Mouse (Mus musculus) forebrain, embryonic 16.5 days (tissue): ENCODE data around the gene Gm2001. TPM values are rescaled to one million over a fixed set of nuclear protein-coding genes. Genes with fewer than 3 reads are reported as not detected.
"Not testable (repeated sequence)": the region's sequence is repeated elsewhere in the genome, so short reads cannot be mapped to it uniquely, and the experiment has no call there.

ENCODE experiments used
- ATAC-seq: fragments of 200-750 bp; cut with Nextera tagmentation; 2 replicates; pipeline ENCODE4 v1.8.0; 2017; ENCODE audit warnings: mild to moderate bottlenecking, moderate library complexity
- H3K27ac ChIP-seq: fragments of 300-500 bp; sonication (generic); 2 replicates; pipeline ENCODE4 v1.5.1; 2014; ENCODE audit warnings: low read length, control low read depth
- H3K27me3 ChIP-seq: fragments of 300-500 bp; sonication (generic); replicated peaks from 2 replicates; pipeline ENCODE4 v1.6.1; 2014; ENCODE audit warnings: low read length; ENCODE audit not compliant: control insufficient read depth, insufficient read depth
- H3K36me3 ChIP-seq: fragments of 300-500 bp; sonication (generic); 2 replicates; pipeline ENCODE4 v1.6.1; 2014; ENCODE audit not compliant: control insufficient read depth, insufficient read depth
- H3K4me1 ChIP-seq: fragments of 300-500 bp; sonication (generic); replicated peaks from 2 replicates; pipeline ENCODE4 v1.6.1; 2014; ENCODE audit warnings: low read length; ENCODE audit not compliant: control insufficient read depth, insufficient read depth
- H3K4me2 ChIP-seq: fragments of 300-500 bp; sonication (generic); 2 replicates; pipeline ENCODE4 v1.6.1; 2014; ENCODE audit warnings: mild to moderate bottlenecking, low read length, control low read depth
- H3K4me3 ChIP-seq: fragments of 300-500 bp; sonication (generic); replicated peaks from 2 replicates; pipeline ENCODE4 v1.5.1; 2014; ENCODE audit warnings: mild to moderate bottlenecking, low read length, control low read depth
- H3K9ac ChIP-seq: fragments of 300-500 bp; sonication (generic); replicated peaks from 2 replicates; pipeline ENCODE4 v1.6.1; 2014; ENCODE audit warnings: low read depth, low read length, control low read depth
- H3K9me3 ChIP-seq: fragments of 300-500 bp; sonication (generic); 2 replicates; pipeline ENCODE4 v1.6.1; 2016; ENCODE audit warnings: low read length; ENCODE audit not compliant: control insufficient read depth
- WGBS: fragments of 180-500 bp; shearing (Covaris S2); extraction: QIAGEN DNeasy Blood & Tissue Kit; methylation state at CpG from one replicate; pipeline ENCODE4 v1.1.7; 2014; 5-methylcytosine and 5-hydroxymethylcytosine counted together
- polyA plus RNA-seq: library from polyadenylated mRNA; unstranded; fragments of >200 nt; fragmentation: Nextera tagmentation; extraction: Ambion mirVana; gene quantifications from 2 replicates; pipeline ENCODE4 v1.2.1, GENCODE M21; 2015

Gene Gm2001
- not detected in 2 replicates for polyA plus RNA-seq

GRCm38 (mm10) chr12:87842239-87842638, at the start of gene Gm2001:
Gm2001 (minus strand) TSS chr12:87842339.
- not testable (repeated sequence) for H3K27ac ChIP-seq, H3K4me2 ChIP-seq, H3K4me3 ChIP-seq, H3K4me1 ChIP-seq, H3K9me3 ChIP-seq, H3K9ac ChIP-seq, H3K27me3 ChIP-seq, H3K36me3 ChIP-seq, ATAC-seq
- WGBS: 85% methylated on average over 1 of the region's 2 CpGs

- H3K9ac ChIP-seq, ATAC-seq, H3K4me3 ChIP-seq, H3K27me3 ChIP-seq, H3K4me1 ChIP-seq, H3K9me3 ChIP-seq, H3K27ac ChIP-seq, H3K36me3 ChIP-seq, H3K4me2 ChIP-seq: not testable (repeated sequence)
- 85% methylated on average over 5 of the region's 5 CpGs for WGBS
Measured at GRCm38 (mm10) chr12:87873772-87874171, 31.6 kb upstream of the Gm2001 start, which contains the start of gene Gm2016. Gm2016 (plus strand) TSS chr12:87874072.

- H3K9ac ChIP-seq: not testable (repeated sequence)
- WGBS: 82% methylated on average over 2 of the region's 2 CpGs
Measured at GRCm38 (mm10) chr12:87864048-87864447, 21.9 kb upstream of the Gm2001 start.

GRCm38 (mm10) chr12:87863638-87864037, 21.5 kb upstream of the Gm2001 start:
- WGBS: 96% methylated on average over 8 of the region's 11 CpGs
- H3K4me3 ChIP-seq: not testable (repeated sequence)

More at GRCm38 (mm10) chr12:87864048-87864447, 21.9 kb upstream of the Gm2001 start:
- not testable (repeated sequence) for H3K36me3 ChIP-seq, H3K9me3 ChIP-seq, H3K27me3 ChIP-seq, H3K27ac ChIP-seq, H3K4me2 ChIP-seq, ATAC-seq, H3K4me3 ChIP-seq, H3K4me1 ChIP-seq

GRCm38 (mm10) chr12:87861740-87862692, 19.9 kb upstream of the Gm2001 start:
- H3K4me1 ChIP-seq, H3K4me3 ChIP-seq, H3K9me3 ChIP-seq, H3K4me2 ChIP-seq, H3K27ac ChIP-seq, ATAC-seq, H3K36me3 ChIP-seq, H3K9ac ChIP-seq, H3K27me3 ChIP-seq: not testable (repeated sequence)
- WGBS: 87% methylated on average over 23 of the region's 23 CpGs

More at GRCm38 (mm10) chr12:87863638-87864037, 21.5 kb upstream of the Gm2001 start:
- H3K36me3 ChIP-seq, H3K9me3 ChIP-seq, ATAC-seq, H3K9ac ChIP-seq, H3K4me1 ChIP-seq, H3K4me2 ChIP-seq, H3K27me3 ChIP-seq, H3K27ac ChIP-seq: not testable (repeated sequence)

GRCm38 (mm10) chr12:87856067-87856466, 13.9 kb upstream of the Gm2001 start:
- WGBS: 62% methylated on average over 1 of the region's 1 CpGs
- not testable (repeated sequence) for H3K4me3 ChIP-seq, H3K4me2 ChIP-seq, H3K9ac ChIP-seq, H3K27ac ChIP-seq, ATAC-seq, H3K4me1 ChIP-seq, H3K9me3 ChIP-seq, H3K27me3 ChIP-seq, H3K36me3 ChIP-seq

- H3K4me2 ChIP-seq, ATAC-seq, H3K9ac ChIP-seq, H3K36me3 ChIP-seq, H3K4me1 ChIP-seq, H3K27me3 ChIP-seq, H3K4me3 ChIP-seq, H3K9me3 ChIP-seq, H3K27ac ChIP-seq: not testable (repeated sequence)
- no CpG with 5 or more reads among the region's 2 CpGs for WGBS
Measured at GRCm38 (mm10) chr12:87850657-87851056, 8.5 kb upstream of the Gm2001 start.

GRCm38 (mm10) chr12:87816277-87816676, 25.9 kb downstream of the Gm2001 start, which contains the start of gene BB287469:
BB287469 (plus strand) TSS chr12:87816577.
- not testable (repeated sequence) for H3K4me3 ChIP-seq, H3K27me3 ChIP-seq, H3K36me3 ChIP-seq, ATAC-seq, H3K9me3 ChIP-seq, H3K9ac ChIP-seq, H3K27ac ChIP-seq, H3K4me2 ChIP-seq, H3K4me1 ChIP-seq
- 90% methylated on average over 4 of the region's 6 CpGs for WGBS

GRCm38 (mm10) chr12:87797971-87798370, 44.2 kb downstream of the Gm2001 start:
- H3K9me3 ChIP-seq, H3K27ac ChIP-seq, H3K27me3 ChIP-seq, ATAC-seq, H3K4me1 ChIP-seq, H3K4me3 ChIP-seq, H3K36me3 ChIP-seq, H3K9ac ChIP-seq, H3K4me2 ChIP-seq: not testable (repeated sequence)
- WGBS: 91% methylated on average over 5 of the region's 5 CpGs
